Mouse (Mus musculus) heart, embryonic 11.5 days (tissue): Measurements from ENCODE around the gene Arid3a. TPM values are rescaled to one million over a fixed set of nuclear protein-coding genes. Genes with fewer than 3 reads are reported as not detected.
A peak's percentile ranks its signal among the peaks of the same experiment; 100 is the strongest.

Source experiments
- ATAC-seq: fragments of 200-750 bp; cut with Nextera tagmentation; replicated peaks from 2 replicates; pipeline ENCODE4 v1.8.0; 2017; ENCODE audit warnings: moderate library complexity; ENCODE audit not compliant: insufficient number of reproducible peaks, low FRiP score, low TSS enrichment
- H3K27ac ChIP-seq: fragments of 300-500 bp; sonication (generic); 2 replicates; pipeline ENCODE4 v1.5.1; 2014; ENCODE audit warnings: mild to moderate bottlenecking, low read depth, low read length
- H3K27me3 ChIP-seq: fragments of 300-500 bp; sonication (generic); 2 replicates; pipeline ENCODE4 v1.6.1; 2014; ENCODE audit warnings: mild to moderate bottlenecking, low read length, mixed read lengths; ENCODE audit not compliant: control insufficient read depth, insufficient read depth
- H3K36me3 ChIP-seq: fragments of 300-500 bp; sonication (generic); 2 replicates; pipeline ENCODE4 v1.6.1; 2014; ENCODE audit warnings: mild to moderate bottlenecking, low read length, moderate library complexity, mixed read lengths; ENCODE audit not compliant: control insufficient read depth, insufficient read depth
- H3K4me1 ChIP-seq: fragments of 300-500 bp; sonication (generic); 2 replicates; pipeline ENCODE4 v1.6.1; 2014; ENCODE audit warnings: low read length; ENCODE audit not compliant: control insufficient read depth, insufficient read depth
- H3K4me2 ChIP-seq: fragments of 300-500 bp; sonication (generic); 2 replicates; pipeline ENCODE4 v1.6.1; 2014; ENCODE audit warnings: mild to moderate bottlenecking, moderate library complexity
- H3K4me3 ChIP-seq: fragments of 300-500 bp; sonication (generic); 2 replicates; pipeline ENCODE4 v1.5.1; 2014; ENCODE audit warnings: low read depth, low read length
- H3K9ac ChIP-seq: fragments of 300-500 bp; sonication (generic); 2 replicates; pipeline ENCODE4 v1.6.1; 2014; ENCODE audit warnings: mild to moderate bottlenecking, low read depth, low read length, moderate library complexity
- H3K9me3 ChIP-seq: fragments of 300-500 bp; sonication (generic); replicated peaks from 2 replicates; pipeline ENCODE4 v1.6.1; 2016; ENCODE audit warnings: low read length; ENCODE audit not compliant: control insufficient read depth
- WGBS: fragments of 180-500 bp; shearing (Covaris S2); extraction: QIAGEN DNeasy Blood & Tissue Kit; methylation state at CpG from one replicate; pipeline ENCODE4 v1.1.7; 2014; ENCODE audit not compliant: insufficient replicate concordance; 5-methylcytosine and 5-hydroxymethylcytosine counted together
- polyA plus RNA-seq: library from polyadenylated mRNA; unstranded; fragments of >200 nt; fragmentation: Nextera tagmentation; extraction: Ambion mirVana; gene quantifications from 2 replicates; pipeline ENCODE4 v1.2.1, GENCODE M21; 2014

Arid3a gene
- polyA plus RNA-seq, 1 experiment from 2014 or later, result 12.7 TPM

DNA sequence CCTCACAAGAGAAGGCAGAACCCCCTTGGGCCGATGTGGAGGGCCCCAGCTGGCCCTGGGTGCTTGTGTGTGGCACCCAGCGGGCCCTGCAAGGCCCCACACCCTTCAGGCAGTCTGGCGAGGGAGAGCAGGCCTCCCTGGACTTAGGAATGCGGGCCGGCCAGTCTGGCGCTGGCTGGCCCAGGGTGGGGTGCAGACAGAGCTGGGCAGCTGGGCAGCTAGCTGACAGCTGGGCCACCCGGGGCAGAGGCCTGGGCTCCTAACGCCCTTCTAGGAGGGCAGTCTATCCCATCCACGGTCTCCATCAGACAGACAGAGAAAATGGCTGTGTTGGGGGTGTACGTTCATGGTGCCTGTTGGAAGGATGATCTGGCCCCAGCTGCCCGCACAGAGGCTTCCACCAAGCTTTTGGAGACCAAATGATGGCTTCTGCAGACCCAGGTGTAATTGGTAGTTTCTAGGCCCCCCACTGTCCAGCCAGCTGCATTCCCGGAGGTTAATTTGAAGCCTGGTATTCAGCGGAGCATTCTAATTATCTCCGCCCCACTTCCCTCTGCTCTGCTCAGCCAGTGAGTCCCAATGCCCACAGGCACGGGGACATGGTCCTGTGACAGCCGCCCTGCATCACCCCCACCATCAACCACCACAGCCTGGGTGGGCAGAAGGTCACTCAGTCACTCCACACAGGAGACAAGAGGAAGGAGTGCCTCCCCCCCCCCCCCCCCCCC is 18.8 kb downstream of the Arid3a start:
- H3K36me3 ChIP-seq, result peaks cover 15% of the 10 kb centered on the region
- H3K4me3 ChIP-seq, result peak overlapping the region; percentile 2; the same call in 1 of the 2 replicates
- H3K9me3 ChIP-seq, result no peaks in the 10 kb centered on the region
- H3K4me2 ChIP-seq, result peak overlapping the region; percentile 53
- peak overlapping the region; percentile 90 for H3K27ac ChIP-seq
- ATAC-seq, result no peak
- 34% methylated on average over 16 of the region's 16 CpGs for WGBS
- peaks cover 41% of the 10 kb centered on the region for H3K4me1 ChIP-seq
- H3K9ac ChIP-seq, result peak overlapping the region; percentile 68
- no peaks in the 10 kb centered on the region for H3K27me3 ChIP-seq

DNA sequence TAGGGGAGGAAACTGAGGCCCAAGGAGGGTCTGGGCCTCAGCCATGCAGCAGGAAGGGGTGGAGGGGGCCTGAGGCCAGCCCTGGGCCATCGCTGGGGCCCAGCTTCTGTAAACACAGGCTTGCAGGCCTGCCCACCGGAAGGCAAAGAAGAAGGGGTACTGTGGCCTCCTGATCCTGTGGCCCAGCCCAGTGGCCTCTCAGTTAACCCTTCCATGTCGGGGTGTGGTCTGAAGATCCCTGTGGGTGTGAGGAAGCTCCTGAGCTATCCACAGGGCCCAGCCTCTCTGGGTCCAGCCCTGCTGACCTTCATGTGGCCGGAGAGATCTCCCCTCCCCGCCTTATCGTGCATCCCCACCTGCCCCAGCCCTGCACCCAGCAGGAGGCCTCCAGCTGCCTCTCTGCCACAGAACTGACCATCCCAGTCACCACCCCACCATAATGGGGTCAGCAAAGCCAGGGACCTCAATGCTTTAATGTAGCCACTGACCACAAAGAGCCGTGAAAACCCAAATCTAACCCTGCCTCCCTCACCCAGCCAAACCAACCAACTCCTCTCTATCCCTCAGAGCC is 20.0 kb downstream of the Arid3a start:
- Histone ChIP-seq H3K27ac (peak overlapping the region; percentile 90), H3K36me3 (peaks cover 20% of the 10 kb centered on the region), H3K27me3 (no peaks in the 10 kb centered on the region), H3K4me2 (peak overlapping the region; percentile 53), H3K9ac (peak overlapping the region; percentile 59), H3K4me3 (peak overlapping the region; percentile 2; the same call in 1 of the 2 replicates), H3K9me3 (no peaks in the 10 kb centered on the region), H3K4me1 (peaks cover 34% of the 10 kb centered on the region)
- peak; percentile 88 for ATAC-seq
- 12% methylated on average over 7 of the region's 7 CpGs for WGBS

DNA sequence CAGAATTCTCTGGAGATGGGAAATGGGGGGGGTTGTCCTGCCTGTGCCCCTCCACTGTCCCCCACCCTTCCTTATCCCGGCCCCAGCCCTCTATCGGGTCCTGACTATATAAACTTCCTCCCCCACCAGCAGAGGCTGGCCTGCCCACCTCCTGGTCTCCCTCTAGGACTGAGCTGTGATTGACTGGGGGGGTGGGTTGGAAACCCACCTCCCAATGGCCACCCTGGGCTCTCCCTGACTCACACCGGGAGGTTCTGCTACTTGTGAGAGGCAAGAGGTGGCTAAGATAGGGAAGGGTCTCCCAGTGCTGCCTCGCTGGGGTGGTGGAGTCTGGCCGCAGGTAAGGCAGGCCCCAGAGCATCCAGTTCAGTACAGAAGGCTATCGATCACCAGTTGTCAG is 20.7 kb downstream of the Arid3a start:
- ATAC-seq, result no peak
- Histone ChIP-seq H3K9ac (peak overlapping the region; percentile 59), H3K4me3 (no peak overlapping the region; the same call in 1 of the 2 replicates), H3K27me3 (no peaks in the 10 kb centered on the region), H3K36me3 (peaks cover 15% of the 10 kb centered on the region), H3K27ac (peak overlapping the region; percentile 90), H3K4me2 (peak overlapping the region; percentile 36), H3K4me1 (peaks cover 34% of the 10 kb centered on the region), H3K9me3 (no peaks in the 10 kb centered on the region)
- WGBS, result 58% methylated on average over 6 of the region's 6 CpGs

DNA sequence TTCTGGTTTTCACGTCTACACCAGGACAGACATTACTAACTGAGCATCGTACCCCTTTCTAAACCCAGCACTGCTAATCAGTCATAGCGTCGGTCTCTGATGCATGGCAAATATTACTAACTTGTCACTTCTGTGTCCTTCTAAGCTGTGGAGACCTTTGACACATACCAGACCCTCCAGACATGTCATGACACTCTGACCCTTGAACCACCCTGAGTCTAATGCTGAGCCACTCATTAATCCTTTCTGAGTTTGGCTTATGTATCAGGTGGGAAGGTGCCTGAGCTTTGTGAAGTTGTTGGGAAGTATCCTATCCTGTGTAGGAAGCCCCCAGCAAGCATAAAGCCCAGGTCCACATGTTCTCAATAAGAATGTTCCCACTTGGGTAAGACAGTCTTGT is 23.0 kb downstream of the Arid3a start:
- Histone ChIP-seq H3K4me3 (no peak overlapping the region), H3K9ac (no peak overlapping the region), H3K4me2 (no peak overlapping the region), H3K27ac (no peak overlapping the region), H3K36me3 (peaks cover 15% of the 10 kb centered on the region), H3K27me3 (no peaks in the 10 kb centered on the region), H3K4me1 (peaks cover 28% of the 10 kb centered on the region), H3K9me3 (no peaks in the 10 kb centered on the region)
- WGBS, result 69% methylated on average over 4 of the region's 4 CpGs
- ATAC-seq, result no peak

DNA sequence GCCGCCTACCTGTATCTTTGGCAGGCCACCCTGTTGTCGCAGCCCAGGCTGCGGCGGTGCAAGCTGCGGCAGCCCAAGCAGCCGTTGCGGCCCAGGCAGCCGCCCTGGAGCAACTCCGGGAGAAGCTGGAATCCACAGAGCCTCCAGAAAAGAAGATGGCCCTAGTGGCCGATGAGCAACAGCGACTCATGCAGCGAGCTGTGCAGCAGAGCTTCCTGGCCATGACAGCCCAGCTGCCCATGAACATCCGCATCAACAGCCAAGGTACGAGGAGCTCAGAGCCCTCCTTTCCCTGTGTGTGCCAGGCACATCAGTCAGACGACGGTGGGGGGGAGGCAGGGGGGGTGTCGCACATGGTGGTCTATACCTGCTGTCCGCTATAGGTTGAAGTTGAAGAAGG is 23.8 kb downstream of the Arid3a start:
- 82% methylated on average over 18 of the region's 18 CpGs for WGBS
- ATAC-seq, result no peak
- Histone ChIP-seq H3K9ac (no peak overlapping the region), H3K9me3 (no peaks in the 10 kb centered on the region), H3K36me3 (peaks cover 15% of the 10 kb centered on the region), H3K27ac (no peak overlapping the region), H3K4me1 (peaks cover 20% of the 10 kb centered on the region), H3K4me3 (no peak overlapping the region), H3K4me2 (no peak overlapping the region), H3K27me3 (no peaks in the 10 kb centered on the region)

DNA sequence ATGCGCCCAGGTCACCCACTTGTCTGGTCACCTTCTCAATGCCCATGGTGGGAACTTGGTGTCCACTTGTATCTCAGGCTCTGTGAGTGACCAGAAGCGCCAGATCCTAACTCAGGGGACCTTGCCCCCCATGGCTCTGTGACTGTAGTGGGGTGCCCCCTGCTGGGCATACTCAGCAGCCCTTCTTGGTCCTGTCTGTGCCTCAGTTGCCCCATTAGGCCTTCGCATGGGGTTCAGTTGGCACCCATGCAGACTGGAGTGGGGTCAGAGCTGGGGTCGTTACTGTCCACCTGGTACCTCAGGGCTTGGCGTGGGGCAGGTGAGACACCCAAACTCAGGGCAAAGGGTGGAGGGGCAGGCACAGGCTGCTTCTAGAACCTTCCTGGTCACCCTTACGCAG is 27.1 kb downstream of the Arid3a start:
- H3K9me3 ChIP-seq, result no peaks in the 10 kb centered on the region
- H3K4me1 ChIP-seq, result no peaks in the 10 kb centered on the region; the same call in 1 of the 2 replicates
- ATAC-seq, result no peak
- no peak overlapping the region for H3K9ac ChIP-seq
- H3K4me2 ChIP-seq, result no peak overlapping the region
- no peak overlapping the region for H3K27ac ChIP-seq
- H3K36me3 ChIP-seq, result peaks cover 13% of the 10 kb centered on the region
- H3K4me3 ChIP-seq, result no peak overlapping the region
- no peaks in the 10 kb centered on the region for H3K27me3 ChIP-seq
- WGBS, result 89% methylated on average over 6 of the region's 6 CpGs

DNA sequence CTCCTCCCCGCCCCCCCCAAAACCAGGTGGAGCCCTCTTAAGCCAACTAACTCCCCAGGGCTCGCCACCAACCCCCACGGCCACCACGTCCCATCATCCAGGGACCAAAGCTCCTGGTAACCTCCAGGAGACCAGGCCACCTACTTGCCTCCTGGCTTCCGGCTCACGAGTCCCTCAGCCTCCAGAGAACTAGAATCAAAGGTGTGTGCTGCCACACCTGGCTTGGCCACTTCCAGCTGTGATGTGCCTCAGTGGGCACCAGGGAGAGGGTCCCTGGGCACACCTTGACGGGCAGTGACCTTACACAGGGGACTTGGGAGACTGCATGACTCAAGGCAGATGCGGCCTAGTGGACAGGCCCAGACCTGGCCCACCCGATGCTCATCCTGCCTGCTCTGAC is 28.8 kb downstream of the Arid3a start:
- Histone ChIP-seq H3K4me2 (no peak overlapping the region), H3K9me3 (no peaks in the 10 kb centered on the region), H3K36me3 (0 out of 2 replicates have a peak, but pooled peaks cover 7% of the 10 kb centered on the region), H3K4me1 (peaks cover 2% of the 10 kb centered on the region), H3K4me3 (no peak overlapping the region), H3K9ac (no peak overlapping the region), H3K27ac (no peak overlapping the region), H3K27me3 (no peaks in the 10 kb centered on the region)
- WGBS, result 70% methylated on average over 9 of the region's 9 CpGs
- no peak for ATAC-seq

DNA sequence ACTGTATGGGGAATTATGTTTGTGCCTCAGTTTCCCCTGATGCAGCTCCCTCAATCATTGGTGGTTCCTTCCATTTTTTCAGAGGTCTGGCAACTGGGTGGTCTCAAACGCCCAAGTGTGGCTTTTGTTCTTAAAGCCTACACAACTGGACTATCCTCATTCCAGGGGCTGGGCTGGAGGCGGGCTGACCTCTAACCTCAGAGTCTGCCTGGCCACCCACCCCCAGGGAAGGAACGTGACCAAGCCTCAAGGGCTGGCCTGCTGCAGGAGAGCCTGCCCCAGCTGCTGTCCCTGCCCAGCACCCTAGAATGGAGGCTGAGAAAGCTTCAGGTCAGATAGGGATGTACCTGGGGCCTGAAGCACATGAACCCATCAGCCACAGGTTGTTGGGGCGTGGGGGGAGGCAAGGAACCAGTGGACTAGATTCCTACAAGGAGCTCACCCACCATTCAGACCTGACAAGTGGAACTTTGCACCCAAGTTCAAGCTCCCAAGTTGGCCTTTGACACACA is 29.9 kb downstream of the Arid3a start:
- ATAC-seq, result no peak
- Histone ChIP-seq H3K9me3 (no peaks in the 10 kb centered on the region), H3K4me1 (peaks cover 9% of the 10 kb centered on the region), H3K4me2 (no peak overlapping the region), H3K4me3 (no peak overlapping the region), H3K36me3 (no peaks in the 10 kb centered on the region; the same call in 1 of the 2 replicates), H3K9ac (no peak overlapping the region), H3K27me3 (no peaks in the 10 kb centered on the region), H3K27ac (no peak overlapping the region)
- WGBS, result 36% methylated on average over 4 of the region's 4 CpGs
